Mouse (Mus musculus): ENCODE results near the gene Cdk14. TPM values are rescaled to one million over a fixed set of nuclear protein-coding genes. Genes with fewer than 3 reads are reported as not detected.
A peak's percentile ranks its signal among the peaks of the same experiment; 100 is the strongest.

Cdk14 gene
- polyA plus RNA-seq, 1 experiment from 2014 or later = 33.0 TPM

- Histone ChIP-seq H3K9me3 (no peaks in the 10 kb centered on the region), H3K4me3 (peak overlapping the region; percentile 74), H3K27ac (no peak overlapping the region), H3K36me3 (no peaks in the 10 kb centered on the region), H3K9ac (peak overlapping the region; percentile 84), H3K4me2 (replicated peaks) (peak overlapping the region; percentile 98), H3K27me3 (replicated peaks) (peaks cover 22% of the 10 kb centered on the region), H3K4me1 (peaks cover 25% of the 10 kb centered on the region)
- 2% methylated on average over 43 of the region's 43 CpGs for WGBS
- no peak for ATAC-seq (ENCODE audit: low FRiP score, low read depth)
These were observed 664.0 kb downstream of the Cdk14 start for GRCm38 (mm10) chr5:4756001-4756681.

DNA sequence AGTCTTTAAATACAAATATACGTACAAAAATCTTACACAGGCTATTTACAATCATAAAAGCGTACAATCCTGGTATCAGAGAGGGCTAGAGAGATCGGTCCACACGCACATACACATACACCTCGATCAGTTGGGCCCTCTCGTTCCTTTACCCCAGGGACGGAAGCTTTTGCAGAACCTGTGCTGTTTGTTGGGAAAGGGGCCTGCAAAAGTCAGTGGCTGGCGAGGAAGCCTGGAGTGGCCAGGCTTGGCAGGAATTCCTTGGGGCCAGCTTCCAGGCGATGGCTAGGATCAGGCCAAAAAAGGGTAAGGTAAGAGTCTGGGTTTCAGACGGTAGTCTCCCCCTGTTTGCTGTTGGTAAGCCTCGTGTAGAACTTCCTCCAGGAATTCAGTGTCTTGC lies 664.8 kb downstream of the Cdk14 start:
- ATAC-seq (ENCODE audit: low FRiP score, low read depth) = no peak
- 36% methylated on average over 11 of the region's 11 CpGs for WGBS
- Histone ChIP-seq H3K9me3 (no peaks in the 10 kb centered on the region), H3K4me3 (peak overlapping the region; percentile 74), H3K27me3 (replicated peaks) (peaks cover 22% of the 10 kb centered on the region), H3K4me1 (peaks cover 25% of the 10 kb centered on the region), H3K9ac (peak overlapping the region; percentile 84; the same call in 1 of the 2 replicates), H3K36me3 (no peaks in the 10 kb centered on the region), H3K27ac (no peak overlapping the region), H3K4me2 (replicated peaks) (peak overlapping the region; percentile 98)

GRCm38 (mm10) chr5:4754701-4755281 lies 665.3 kb downstream of the Cdk14 start:
- Histone ChIP-seq H3K27me3 (replicated peaks) (peaks cover 22% of the 10 kb centered on the region), H3K4me2 (replicated peaks) (peak overlapping the region; percentile 98), H3K36me3 (no peaks in the 10 kb centered on the region), H3K4me1 (peaks cover 25% of the 10 kb centered on the region), H3K9me3 (no peaks in the 10 kb centered on the region), H3K4me3 (peak overlapping the region; percentile 28), H3K9ac (0 out of 2 replicates have a peak overlapping the region, but pooled peaks have one; percentile 17), H3K27ac (no peak overlapping the region)
- no peak for ATAC-seq (ENCODE audit: low FRiP score, low read depth)
- 25% methylated on average over 9 of the region's 9 CpGs for WGBS

Small RNAs within 50 kb of the gene (microRNA-seq; reads per million reads assigned to microRNA genes)
- gene Gm25037 (not detected), gene Gm44483 (not detected)

Other genes with a start within 250 kb of the Cdk14 start
- not detected in 2 replicates for gene 1700015F17Rik, start 58.8 kb upstream of the Cdk14 start, polyA plus RNA-seq (2016; fragmentation: Nextera tagmentation; extraction: Ambion mirVana)
- gene Cldn12, start 94.6 kb upstream of the Cdk14 start, polyA plus RNA-seq (2016; fragmentation: Nextera tagmentation; extraction: Ambion mirVana) = 31.0 and 35.5 TPM in 2 replicates
- gene Gtpbp10, start 139.2 kb upstream of the Cdk14 start, polyA plus RNA-seq (2016; fragmentation: Nextera tagmentation; extraction: Ambion mirVana) = 31.3 and 31.8 TPM in 2 replicates
- gene Gm8773, start 153.5 kb upstream of the Cdk14 start, polyA plus RNA-seq (2016; fragmentation: Nextera tagmentation; extraction: Ambion mirVana) = 6.3 and 7.3 TPM in 2 replicates
- 6.4 and 7.6 TPM in 2 replicates for gene Cfap69, start 243.9 kb upstream of the Cdk14 start, polyA plus RNA-seq (2016; fragmentation: Nextera tagmentation; extraction: Ambion mirVana)

All from neural tube, embryonic 12.5 days (tissue).